In genomic region chr15:25609253-25609652, GRCm38 (mm10) we compare ENCODE assay signal across 29 mouse cellular contexts. TPM values are rescaled to one million over a fixed set of nuclear protein-coding genes. Genes with fewer than 3 reads are reported as not detected.
DNase-seq lines count a peak whose midpoint lies in the region; ATAC-seq and TF ChIP-seq lines count a peak whose summit lies in the region.
"Had no signal": no experiment of that assay in that cellular context is flagged by ENCODE, and none has a peak within 500 bp of the region (broad histone marks: within the 10 kb centered on the region; RNA-seq: fewer than 3 reads in every experiment).

No protein-coding gene starts in this region.

- no peaks in the 10 kb centered on the region for H3K36me3 ChIP-seq in lung, embryonic 14.5 days (ENCODE audit: insufficient read depth)
- H3K36me3 ChIP-seq in liver, embryonic 11.5 days (ENCODE audit: control insufficient read depth, insufficient read depth, low read length), result no peaks in the 10 kb centered on the region
- no peaks in the 10 kb centered on the region for H3K36me3 ChIP-seq in liver, embryonic 14.5 days (replicated peaks; ENCODE audit: control insufficient read depth, insufficient read depth, low read depth)
- H3K36me3 ChIP-seq: embryonic facial prominence, embryonic 12.5 days; forebrain, embryonic 15.5 days; hindbrain, embryonic 10.5 days; hindbrain, embryonic 15.5 days; limb, embryonic 10.5 days; limb, embryonic 15.5 days had no signal

- H3K4me1 ChIP-seq in lung, embryonic 14.5 days (ENCODE audit: insufficient read depth), result peaks cover 15% of the 10 kb centered on the region
- H3K4me1 ChIP-seq in liver, embryonic 11.5 days (replicated peaks; ENCODE audit: control insufficient read depth, insufficient read depth, low read length), result peaks cover 27% of the 10 kb centered on the region
- peaks cover 15 to 38% of the 10 kb centered on the region in 2 experiments for H3K4me1 ChIP-seq in liver, embryonic 14.5 days (replicated peaks; ENCODE audit: control insufficient read depth in 2 of 2, insufficient read depth in 2 of 2, low read length in 1 of 2)
- H3K4me1 ChIP-seq: embryonic facial prominence, embryonic 12.5 days; forebrain, embryonic 15.5 days; hindbrain, embryonic 15.5 days; limb, embryonic 10.5 days; limb, embryonic 15.5 days had no signal

- H3K9ac ChIP-seq in lung, embryonic 14.5 days, result no peak overlapping the region
- H3K9ac ChIP-seq in liver, embryonic 11.5 days (ENCODE audit: low read depth, low read length), result no peak overlapping the region
- no peak overlapping the region for H3K9ac ChIP-seq in liver, embryonic 14.5 days (replicated peaks)
- H3K9ac ChIP-seq: embryonic facial prominence, embryonic 12.5 days; forebrain, embryonic 15.5 days; hindbrain, embryonic 15.5 days; limb, embryonic 15.5 days had no signal

- H3K4me3 ChIP-seq in lung, embryonic 14.5 days (ENCODE audit: low read depth, low read length), result no peak overlapping the region
- H3K4me3 ChIP-seq in liver, embryonic 11.5 days (ENCODE audit: low read depth, low read length), result no peak overlapping the region
- H3K4me3 ChIP-seq in liver, embryonic 14.5 days (ENCODE audit: insufficient read depth in 1 of 2, low read depth in 2 of 2, low read length in 2 of 2), result 0 out of 4 replicates have a peak overlapping the region, but pooled peaks of 1 of the 2 experiments have one; percentile 1
- H3K4me3 ChIP-seq: embryonic facial prominence, embryonic 12.5 days; forebrain, embryonic 15.5 days; hindbrain, embryonic 10.5 days; hindbrain, embryonic 15.5 days; limb, embryonic 10.5 days; limb, embryonic 15.5 days had no signal

- no peaks in the 10 kb centered on the region for H3K27me3 ChIP-seq in lung, embryonic 14.5 days (ENCODE audit: insufficient read depth, low read length)
- H3K27me3 ChIP-seq in liver, embryonic 11.5 days (replicated peaks; ENCODE audit: control insufficient read depth, insufficient read depth, low read length), result no peaks in the 10 kb centered on the region
- H3K27me3 ChIP-seq in liver, embryonic 14.5 days (ENCODE audit: control insufficient read depth, insufficient read depth, low read length), result no peaks in the 10 kb centered on the region
- H3K27me3 ChIP-seq: embryonic facial prominence, embryonic 12.5 days; forebrain, embryonic 15.5 days; hindbrain, embryonic 15.5 days; limb, embryonic 15.5 days had no signal

- peak overlapping the region; percentile 8; the same call in 1 of the 2 replicates for H3K4me2 ChIP-seq in lung, embryonic 14.5 days
- peak overlapping the region; percentile 60 for H3K4me2 ChIP-seq in liver, embryonic 11.5 days
- H3K4me2 ChIP-seq in liver, embryonic 14.5 days (ENCODE audit: low read depth), result peak overlapping the region; percentile 54
- H3K4me2 ChIP-seq: embryonic facial prominence, embryonic 12.5 days; forebrain, embryonic 15.5 days; hindbrain, embryonic 15.5 days; limb, embryonic 15.5 days; midbrain, embryonic 11.5 days had no signal

- no peak for TF ChIP-seq EP300 in liver, embryonic 14.5 days (IDR thresholded peaks at IDR 0.05; ENCODE audit: low read depth)

- H3K9me3 ChIP-seq in lung, embryonic 14.5 days (ENCODE audit: low read depth, low read length), result no peaks in the 10 kb centered on the region
- H3K9me3 ChIP-seq in liver, embryonic 11.5 days (ENCODE audit: control insufficient read depth, low read length), result no peaks in the 10 kb centered on the region
- no peaks in the 10 kb centered on the region for H3K9me3 ChIP-seq in liver, embryonic 14.5 days (ENCODE audit: control insufficient read depth, low read length)
- H3K9me3 ChIP-seq: embryonic facial prominence, embryonic 12.5 days; forebrain, embryonic 15.5 days; hindbrain, embryonic 10.5 days; hindbrain, embryonic 15.5 days; limb, embryonic 10.5 days; limb, embryonic 15.5 days had no signal

- no peak for TF ChIP-seq CTCF in lung, embryonic 14.5 days (IDR thresholded peaks at IDR 0.05; ENCODE audit: low read depth)
- TF ChIP-seq CTCF in liver, embryonic 14.5 days (IDR thresholded peaks at IDR 0.05; ENCODE audit: low read depth), result no peak

- no peak overlapping the region for H3K27ac ChIP-seq in lung, embryonic 14.5 days (ENCODE audit: low read depth)
- no peak overlapping the region for H3K27ac ChIP-seq in liver, embryonic 11.5 days (ENCODE audit: low read depth, low read length)
- no peak overlapping the region for H3K27ac ChIP-seq in liver, embryonic 14.5 days
- H3K27ac ChIP-seq: embryonic facial prominence, embryonic 12.5 days; forebrain, embryonic 15.5 days; hindbrain, embryonic 10.5 days; hindbrain, embryonic 15.5 days; limb, embryonic 10.5 days; limb, embryonic 15.5 days had no signal

- 9% methylated on average over 10 of the region's 10 CpGs for WGBS in lung, embryonic 14.5 days
- whole genome bisulfite sequencing in liver, embryonic 11.5 days, result 5% methylated on average over 10 of the region's 10 CpGs
- 5% methylated on average over 10 of the region's 10 CpGs for WGBS in liver, embryonic 14.5 days (ENCODE audit: insufficient replicate concordance)

- no peak for DNase-seq in lung, embryonic 14.5 days
- DNase-seq in lung, postnatal 14 days, result no peak
- DNase-seq in liver, embryonic 11.5 days (ENCODE audit: low spot score), result no peak
- DNase-seq in liver, embryonic 14.5 days (ENCODE audit: low read depth in 3 of 3, low spot score in 3 of 3), result peak in 1 of 3 experiments; percentile 11
- DNase-seq in MN1 (ENCODE audit: low spot score), result no peak
- DNase-seq in adrenal gland, adult (ENCODE audit: inconsistent age in 2 of 2, low spot score in 1 of 2), result no peak
- DNase-seq: adrenal gland, postnatal 10 days; B cell, adult 2 months; cerebellum, adult 11 months; cerebellum, adult 9-10 months; cerebellum, postnatal 36 days; embryo, embryonic 11 days; gastrocnemius, postnatal 25 days; heart, postnatal 10 days; kidney, adult 18-20 months; lung, postnatal 4 days; right cerebral cortex, postnatal 25 days; thymus, adult 18-20 months; thymus, postnatal 25 days had no signal

- ATAC-seq in lung, embryonic 14.5 days (ENCODE audit: insufficient read depth), result peak; percentile 55; the same call in 1 of the 2 replicates
- ATAC-seq in liver, embryonic 11.5 days (replicated peaks; ENCODE audit: low FRiP score), result peak; percentile 67
- ATAC-seq in liver, embryonic 14.5 days (ENCODE audit: insufficient read depth), result peak; percentile 79
- ATAC-seq in megakaryocyte-erythroid progenitor cell, adult 5-6 weeks (replicated peaks; ENCODE audit: low FRiP score, low TSS enrichment, poor library complexity, severe bottlenecking), result peak; percentile 72
- ATAC-seq: forebrain, embryonic 15.5 days; inflammation-experienced regulatory T-cells, adult 6 months; midbrain, embryonic 16.5 days had no signal

RNA-seq across cellular contexts. Expression of gene Myo10, which starts 13.1 kb away (rescaled TPM):
- polyA plus RNA-seq in lung, embryonic 14.5 days (2014; fragmentation: Nextera tagmentation; extraction: Ambion mirVana), result 48.5 and 54.8 TPM in 2 replicates
- polyA plus RNA-seq in liver, embryonic 11.5 days (2014; fragmentation: Nextera tagmentation; extraction: Ambion mirVana), result 14.4 and 16.3 TPM in 2 replicates
- polyA plus RNA-seq in liver, embryonic 14.5 days (2012; rRNA removed), result 1.8 and 2.9 TPM in 2 replicates
- 2.6 and 4.5 TPM in 2 replicates for polyA plus RNA-seq in liver, embryonic 14.5 days (2014; fragmentation: Nextera tagmentation; extraction: Ambion mirVana)
- 1.6 and 6.6 TPM in 2 replicates for total RNA-seq in megakaryocyte-erythroid progenitor cell, adult 5-6 weeks (2014; fragmentation: Nextera tagmentation)
- 3.9 and 6.8 TPM in 2 replicates for total RNA-seq in megakaryocyte-erythroid progenitor cell, adult 5-6 weeks (2017)

Comparison
In these comparisons a context has a peak if more than half of its experiments do, and no peak if none do; other contexts are left out.
1. H3K4me2 ChIP-seq: peak in every context shown above with its lines; median percentile 60 in liver, embryonic 11.5 days; 54 in liver, embryonic 14.5 days; 8 in lung, embryonic 14.5 days.